Mouse (Mus musculus): ENCODE data around the gene Lap3. TPM values are rescaled to one million over a fixed set of nuclear protein-coding genes. Genes with fewer than 3 reads are reported as not detected.

Lap3 gene
- polyA plus RNA-seq, 1 experiment from 2014 or later, result 67.7 TPM

DNA sequence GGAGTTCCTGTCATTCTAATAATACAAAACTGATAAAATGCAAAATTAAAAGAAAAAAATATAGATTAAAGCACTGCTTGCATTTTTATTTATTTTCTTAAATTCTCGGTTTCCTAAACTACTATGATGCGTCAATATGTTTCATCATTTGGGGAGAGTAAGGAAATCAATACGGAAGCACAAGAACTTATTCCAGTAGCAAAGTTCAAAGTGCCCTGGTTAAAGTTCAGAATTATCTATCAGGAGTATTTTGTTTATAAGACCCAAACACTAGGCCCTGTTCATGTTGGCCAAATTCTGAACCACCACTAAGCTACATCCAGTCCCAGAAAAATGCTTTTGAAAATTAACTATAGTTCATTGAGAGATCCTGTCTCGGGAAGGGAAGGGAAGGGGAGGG lies 18.4 kb upstream of the Lap3 start:
- no peak overlapping the region for H3K4me2 ChIP-seq (replicated peaks)
- H3K27me3 ChIP-seq, result no peaks in the 10 kb centered on the region
- no peaks in the 10 kb centered on the region for H3K36me3 ChIP-seq
- ATAC-seq (ENCODE audit: insufficient number of reproducible peaks, low FRiP score, low TSS enrichment, low read depth), result no peak
- H3K4me1 ChIP-seq, result peaks cover 18% of the 10 kb centered on the region
- 78% methylated on average over 3 of the region's 4 CpGs for WGBS
- no peak overlapping the region for H3K4me3 ChIP-seq (replicated peaks)
- no peak overlapping the region for H3K27ac ChIP-seq (replicated peaks)
- H3K9ac ChIP-seq, result no peak overlapping the region
- H3K9me3 ChIP-seq (replicated peaks), result no peaks in the 10 kb centered on the region

DNA sequence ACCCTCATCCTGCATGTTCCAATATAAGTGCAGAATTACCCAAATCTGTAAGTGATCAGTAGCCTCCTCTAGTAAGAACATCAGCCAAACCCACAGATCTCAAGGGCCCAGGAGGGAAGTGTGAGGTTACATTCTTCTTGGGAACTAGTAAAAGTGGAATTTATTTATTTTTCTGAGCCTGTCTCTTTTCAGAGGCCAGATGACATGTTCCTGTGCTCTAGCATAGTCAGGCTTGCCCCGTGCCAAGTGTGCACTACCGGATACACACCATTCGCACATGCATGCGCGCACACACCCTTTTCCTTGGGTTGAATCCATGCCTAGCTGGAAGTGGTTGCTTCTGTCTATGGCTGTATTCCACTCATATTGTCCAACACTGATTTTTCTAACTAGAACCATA lies 17.4 kb upstream of the Lap3 start:
- Histone ChIP-seq H3K27ac (replicated peaks) (peak overlapping the region; percentile 5; the same call in 1 of the 2 replicates), H3K27me3 (no peaks in the 10 kb centered on the region), H3K9me3 (replicated peaks) (no peaks in the 10 kb centered on the region), H3K4me1 (peaks cover 18% of the 10 kb centered on the region), H3K9ac (no peak overlapping the region), H3K36me3 (no peaks in the 10 kb centered on the region), H3K4me3 (replicated peaks) (no peak overlapping the region), H3K4me2 (replicated peaks) (no peak overlapping the region)
- no peak; the same call in 1 of the 2 replicates for ATAC-seq (ENCODE audit: insufficient number of reproducible peaks, low FRiP score, low TSS enrichment, low read depth)
- 61% methylated on average over 5 of the region's 5 CpGs for WGBS

DNA sequence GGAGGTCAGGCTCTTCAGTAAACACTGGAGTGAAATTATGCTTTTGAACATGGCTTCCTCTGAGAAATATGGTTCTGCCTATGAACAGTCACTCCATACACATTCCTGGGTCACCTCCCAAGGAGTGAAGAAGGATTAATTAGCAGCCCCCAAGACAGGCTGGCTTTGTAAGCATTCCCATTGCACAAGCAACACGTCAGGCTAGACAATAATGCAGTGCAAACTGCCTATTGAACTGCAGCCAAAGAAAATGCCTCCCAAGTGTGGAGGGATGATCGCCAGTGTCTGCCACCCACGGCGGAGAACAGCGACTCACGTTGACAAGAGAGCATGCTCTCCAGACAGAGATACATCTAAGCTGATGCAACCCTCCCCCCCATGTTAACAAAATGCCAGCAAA lies 16.9 kb upstream of the Lap3 start:
- Histone ChIP-seq H3K4me2 (replicated peaks) (0 out of 2 replicates have a peak overlapping the region, but pooled peaks have one; percentile 10), H3K27me3 (no peaks in the 10 kb centered on the region), H3K4me3 (replicated peaks) (no peak overlapping the region), H3K36me3 (no peaks in the 10 kb centered on the region), H3K27ac (replicated peaks) (peak overlapping the region; percentile 5; the same call in 1 of the 2 replicates), H3K9me3 (replicated peaks) (no peaks in the 10 kb centered on the region), H3K9ac (no peak overlapping the region), H3K4me1 (peaks cover 18% of the 10 kb centered on the region)
- ATAC-seq (ENCODE audit: insufficient number of reproducible peaks, low FRiP score, low TSS enrichment, low read depth), result 0 out of 2 replicates have a peak, but pooled peaks have one; percentile 34
- 29% methylated on average over 6 of the region's 6 CpGs for WGBS

DNA sequence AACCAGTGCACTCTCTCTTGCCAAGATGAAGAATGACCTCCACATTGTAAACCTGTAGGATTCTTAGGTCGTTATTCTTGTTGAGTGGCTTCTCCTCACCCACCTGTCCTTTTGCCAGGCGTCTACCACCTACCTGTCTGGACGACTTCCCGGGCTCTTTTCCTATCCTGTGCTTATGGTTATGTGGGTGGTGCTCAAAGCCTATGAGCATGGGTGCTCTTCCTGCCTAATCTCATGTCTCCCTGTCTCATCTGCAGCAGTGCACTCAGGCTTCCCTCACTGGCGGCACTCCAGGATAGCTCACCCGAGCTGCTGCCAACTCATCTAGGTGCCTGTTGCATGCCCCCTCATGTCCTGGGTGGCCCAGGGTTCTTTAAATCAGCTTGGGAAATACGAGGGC lies 15.6 kb upstream of the Lap3 start:
- no peak overlapping the region for H3K4me3 ChIP-seq (replicated peaks)
- no peak for ATAC-seq (ENCODE audit: insufficient number of reproducible peaks, low FRiP score, low TSS enrichment, low read depth)
- WGBS, result 73% methylated on average over 7 of the region's 7 CpGs
- H3K4me1 ChIP-seq, result peaks cover 18% of the 10 kb centered on the region
- H3K9me3 ChIP-seq (replicated peaks), result no peaks in the 10 kb centered on the region
- no peaks in the 10 kb centered on the region for H3K27me3 ChIP-seq
- H3K4me2 ChIP-seq (replicated peaks), result no peak overlapping the region
- no peaks in the 10 kb centered on the region for H3K36me3 ChIP-seq
- no peak overlapping the region for H3K9ac ChIP-seq
- no peak overlapping the region for H3K27ac ChIP-seq (replicated peaks)

DNA sequence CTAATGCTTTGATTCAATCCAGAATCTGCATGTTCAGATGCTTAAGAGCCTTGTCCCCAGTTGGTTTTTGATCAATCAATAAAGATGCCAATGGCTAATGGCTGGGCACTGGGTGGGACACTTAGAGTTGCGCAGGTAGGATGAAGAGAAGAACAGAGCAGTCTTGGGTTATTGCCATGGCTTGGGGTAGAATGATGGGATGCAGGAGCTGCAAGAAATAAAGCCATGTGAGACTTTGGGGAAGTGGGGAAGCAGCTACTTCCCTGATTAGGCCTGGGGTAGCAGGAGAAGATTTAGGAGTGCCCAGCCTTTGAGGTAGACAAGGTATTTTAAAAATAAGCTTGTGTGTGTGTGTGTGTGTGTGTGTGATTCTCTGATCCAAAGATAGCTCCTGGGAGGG lies 13.1 kb upstream of the Lap3 start:
- H3K4me2 ChIP-seq (replicated peaks), result no peak overlapping the region
- WGBS, result 78% methylated on average over 1 of the region's 1 CpGs
- no peak overlapping the region for H3K27ac ChIP-seq (replicated peaks)
- H3K9me3 ChIP-seq (replicated peaks), result no peaks in the 10 kb centered on the region
- H3K36me3 ChIP-seq, result no peaks in the 10 kb centered on the region
- no peak overlapping the region for H3K4me3 ChIP-seq (replicated peaks)
- no peak overlapping the region for H3K9ac ChIP-seq
- no peaks in the 10 kb centered on the region for H3K27me3 ChIP-seq
- ATAC-seq (ENCODE audit: insufficient number of reproducible peaks, low FRiP score, low TSS enrichment, low read depth), result no peak
- H3K4me1 ChIP-seq, result peaks cover 7% of the 10 kb centered on the region; the same call in 1 of the 2 replicates

DNA sequence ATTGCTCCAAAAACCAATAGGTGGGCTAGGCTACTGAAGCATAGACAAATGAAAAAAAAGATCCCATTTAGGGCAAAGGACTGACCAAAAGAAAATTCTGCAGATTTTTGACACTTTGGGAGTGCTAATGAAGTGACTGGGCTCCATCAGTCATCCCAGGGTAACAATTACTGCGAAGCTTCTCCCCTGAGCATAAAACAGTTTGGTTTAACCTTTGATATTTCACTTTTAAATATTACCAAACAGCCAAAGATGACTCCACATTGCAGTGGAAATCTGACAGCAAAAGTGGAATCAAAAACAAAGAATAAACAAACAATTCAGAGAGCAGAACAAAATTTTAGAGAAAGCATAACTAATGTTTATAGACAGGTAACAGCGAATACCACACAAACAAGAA lies 12.0 kb upstream of the Lap3 start:
- Histone ChIP-seq H3K4me1 (peaks cover 7% of the 10 kb centered on the region; the same call in 1 of the 2 replicates), H3K9ac (no peak overlapping the region), H3K9me3 (replicated peaks) (no peaks in the 10 kb centered on the region), H3K36me3 (no peaks in the 10 kb centered on the region), H3K4me3 (replicated peaks) (no peak overlapping the region), H3K27me3 (no peaks in the 10 kb centered on the region), H3K27ac (replicated peaks) (no peak overlapping the region), H3K4me2 (replicated peaks) (no peak overlapping the region)
- WGBS, result 82% methylated on average over 2 of the region's 2 CpGs
- ATAC-seq (ENCODE audit: insufficient number of reproducible peaks, low FRiP score, low TSS enrichment, low read depth), result no peak

DNA sequence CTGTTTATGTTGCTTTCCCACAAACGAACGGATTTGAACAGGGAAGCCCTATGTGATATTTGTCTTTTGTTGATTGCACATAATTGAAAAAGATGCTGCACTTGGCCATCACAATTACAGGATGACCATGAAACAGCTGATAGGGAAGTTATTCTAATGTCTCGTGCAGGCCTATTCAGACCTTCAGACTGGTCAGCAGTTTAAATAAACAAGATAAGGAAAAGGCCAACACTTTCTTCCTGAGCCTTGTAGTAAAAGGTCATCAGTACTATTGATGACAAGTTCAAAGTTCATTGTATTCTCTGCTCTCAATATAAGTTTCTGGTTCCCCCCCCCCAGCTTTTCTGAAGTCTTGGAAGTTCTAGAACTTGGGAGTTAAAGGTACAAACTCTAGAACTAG lies 10.6 kb upstream of the Lap3 start:
- Histone ChIP-seq H3K36me3 (no peaks in the 10 kb centered on the region), H3K9ac (no peak overlapping the region), H3K9me3 (replicated peaks) (no peaks in the 10 kb centered on the region), H3K4me1 (no peaks in the 10 kb centered on the region), H3K27ac (replicated peaks) (no peak overlapping the region), H3K27me3 (no peaks in the 10 kb centered on the region), H3K4me3 (replicated peaks) (no peak overlapping the region), H3K4me2 (replicated peaks) (no peak overlapping the region)
- ATAC-seq (ENCODE audit: insufficient number of reproducible peaks, low FRiP score, low TSS enrichment, low read depth), result no peak
- 67% methylated on average over 3 of the region's 3 CpGs for WGBS

DNA sequence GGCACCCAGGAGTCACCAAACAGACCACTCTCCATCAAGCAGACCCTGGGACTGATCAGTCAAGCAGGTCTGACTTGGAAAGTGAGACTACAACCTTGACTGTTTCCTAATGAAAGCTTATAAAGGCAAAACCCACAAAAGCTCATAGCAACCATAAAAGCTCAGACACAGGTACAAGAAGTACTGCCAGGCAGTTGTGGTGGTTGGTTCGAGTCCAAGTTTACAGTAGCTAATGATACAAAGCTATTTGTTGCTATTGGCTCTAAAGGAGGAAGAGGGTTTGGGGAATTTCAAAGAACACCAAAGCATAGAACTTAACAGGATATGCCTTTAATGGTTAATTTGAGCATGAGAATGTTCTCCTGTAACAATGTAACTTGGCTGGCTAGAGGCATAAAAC lies 9.5 kb upstream of the Lap3 start:
- no peaks in the 10 kb centered on the region for H3K4me1 ChIP-seq
- no peak overlapping the region for H3K4me3 ChIP-seq (replicated peaks)
- H3K9ac ChIP-seq, result no peak overlapping the region
- H3K27ac ChIP-seq (replicated peaks), result no peak overlapping the region
- no peaks in the 10 kb centered on the region for H3K27me3 ChIP-seq
- no peaks in the 10 kb centered on the region for H3K36me3 ChIP-seq
- H3K4me2 ChIP-seq (replicated peaks), result no peak overlapping the region
- H3K9me3 ChIP-seq (replicated peaks), result no peaks in the 10 kb centered on the region
- WGBS, result 88% methylated on average over 1 of the region's 1 CpGs
- ATAC-seq (ENCODE audit: insufficient number of reproducible peaks, low FRiP score, low TSS enrichment, low read depth), result no peak

DNA sequence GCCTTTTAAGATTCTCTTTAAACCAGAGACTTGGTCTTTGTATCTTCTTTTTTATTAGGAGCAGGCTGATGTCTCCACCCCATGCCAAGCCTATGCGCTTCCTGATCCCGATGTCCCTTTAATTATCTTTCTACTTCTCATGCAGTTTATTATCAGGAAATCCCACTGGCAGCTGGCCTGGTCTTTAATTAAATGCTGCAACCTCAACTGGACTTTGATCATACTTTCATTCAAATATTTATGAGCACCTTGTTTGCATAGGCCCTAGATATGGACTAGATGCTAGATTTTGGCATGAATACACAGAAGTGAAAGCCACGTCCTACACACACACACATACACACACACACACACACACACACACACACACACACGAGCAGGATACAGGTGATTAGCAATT lies 1.4 kb upstream of the Lap3 start:
- WGBS, result 69% methylated on average over 4 of the region's 4 CpGs
- Histone ChIP-seq H3K36me3 (peaks cover 12% of the 10 kb centered on the region), H3K27me3 (no peaks in the 10 kb centered on the region), H3K4me1 (peaks cover 13% of the 10 kb centered on the region), H3K27ac (replicated peaks) (no peak overlapping the region), H3K4me3 (replicated peaks) (no peak overlapping the region), H3K9ac (no peak overlapping the region), H3K4me2 (replicated peaks) (no peak overlapping the region), H3K9me3 (replicated peaks) (no peaks in the 10 kb centered on the region)
- ATAC-seq (ENCODE audit: insufficient number of reproducible peaks, low FRiP score, low TSS enrichment, low read depth), result no peak

DNA sequence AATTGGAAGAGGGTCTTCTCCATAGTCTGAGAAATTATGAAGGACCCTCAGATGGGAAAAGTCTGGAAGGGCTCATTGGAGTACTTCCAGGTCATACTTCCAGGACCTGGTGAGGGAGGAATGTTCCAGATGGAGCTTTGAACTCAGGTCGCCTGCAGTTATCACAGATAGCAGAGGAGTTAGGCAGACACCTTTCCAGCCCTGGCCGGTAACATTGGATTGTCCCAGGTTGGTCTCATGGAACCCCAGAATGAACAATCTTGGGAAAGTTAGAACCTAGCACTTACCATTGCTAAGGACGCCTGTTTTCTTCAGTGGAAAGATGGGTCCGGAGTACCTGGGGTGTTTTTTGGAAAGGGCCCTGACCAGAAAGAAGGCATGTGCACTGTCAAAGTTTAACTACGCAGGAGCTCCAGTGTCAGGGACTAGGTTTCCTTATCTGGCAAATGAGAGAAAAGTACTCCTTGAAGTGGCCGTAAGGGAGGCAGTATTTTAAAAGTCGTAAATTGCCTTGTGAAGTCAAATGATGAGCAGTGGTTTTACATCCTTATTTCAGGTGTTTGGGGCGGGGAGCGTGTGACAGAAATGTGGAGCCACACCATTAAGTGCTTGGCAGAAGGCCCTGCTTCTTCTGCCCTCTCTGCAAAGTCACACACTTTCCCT lies 1.1 kb downstream of the Lap3 start:
- H3K27ac ChIP-seq (replicated peaks), result no peak overlapping the region
- peaks cover 13% of the 10 kb centered on the region for H3K4me1 ChIP-seq
- no peaks in the 10 kb centered on the region for H3K9me3 ChIP-seq (replicated peaks)
- peak overlapping the region; percentile 84 for H3K4me3 ChIP-seq (replicated peaks)
- H3K36me3 ChIP-seq, result peaks cover 34% of the 10 kb centered on the region
- peak overlapping the region; percentile 70 for H3K9ac ChIP-seq
- H3K4me2 ChIP-seq (replicated peaks), result peak overlapping the region; percentile 62
- no peaks in the 10 kb centered on the region for H3K27me3 ChIP-seq
- 63% methylated on average over 9 of the region's 9 CpGs for WGBS
- ATAC-seq (ENCODE audit: insufficient number of reproducible peaks, low FRiP score, low TSS enrichment, low read depth), result no peak

DNA sequence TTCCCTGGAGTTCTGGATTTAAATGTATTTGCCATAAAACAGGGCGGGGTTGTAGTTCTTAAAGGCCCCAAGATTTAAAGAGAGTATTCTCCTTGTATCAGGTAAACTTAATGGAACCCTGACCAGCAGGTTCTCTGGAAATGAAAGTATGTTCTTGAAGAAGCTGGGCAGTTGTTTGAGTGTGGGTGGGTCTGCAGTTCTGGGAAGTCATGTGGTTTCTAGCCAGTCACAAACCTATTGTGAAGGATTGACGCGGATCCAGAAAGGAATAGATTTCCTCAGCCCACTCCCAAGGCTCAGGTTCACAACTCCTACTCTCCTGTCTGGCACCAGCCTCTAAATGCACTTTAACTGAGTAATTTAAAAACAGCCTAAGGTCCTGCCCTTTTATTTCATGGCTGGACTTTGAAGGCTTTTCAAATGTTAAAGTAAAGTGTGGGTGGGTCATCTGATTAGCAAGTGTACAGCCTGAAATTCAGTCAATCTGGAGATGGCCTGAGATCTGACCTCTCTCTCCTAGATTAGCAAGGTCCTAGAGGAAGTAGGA lies 2.3 kb downstream of the Lap3 start:
- no peak overlapping the region for H3K4me2 ChIP-seq (replicated peaks)
- H3K9ac ChIP-seq, result no peak overlapping the region
- H3K9me3 ChIP-seq (replicated peaks), result no peaks in the 10 kb centered on the region
- peaks cover 39% of the 10 kb centered on the region for H3K36me3 ChIP-seq
- H3K27me3 ChIP-seq, result no peaks in the 10 kb centered on the region
- peaks cover 13% of the 10 kb centered on the region for H3K4me1 ChIP-seq
- ATAC-seq (ENCODE audit: insufficient number of reproducible peaks, low FRiP score, low TSS enrichment, low read depth), result no peak
- WGBS, result 84% methylated on average over 3 of the region's 3 CpGs
- no peak overlapping the region for H3K4me3 ChIP-seq (replicated peaks)
- H3K27ac ChIP-seq (replicated peaks), result no peak overlapping the region

DNA sequence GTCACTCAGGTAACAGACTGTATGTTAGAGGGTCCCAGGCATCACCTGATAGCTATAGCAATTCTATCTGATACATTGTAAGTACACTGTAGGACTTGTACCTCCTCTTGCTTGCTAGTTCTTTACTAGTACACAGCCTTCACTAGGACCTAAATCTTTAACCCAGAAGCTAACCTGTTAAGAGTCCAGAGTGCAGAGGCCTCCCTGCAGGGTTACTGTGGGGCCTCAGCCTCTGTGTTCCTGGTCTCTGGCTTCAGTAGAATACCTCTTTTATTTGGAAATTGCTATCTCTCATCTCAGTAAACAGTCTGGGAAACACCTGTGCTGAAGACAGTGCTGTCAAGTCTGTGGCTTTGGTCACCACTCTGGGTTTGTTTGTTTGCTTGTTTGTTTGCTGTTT lies 2.9 kb downstream of the Lap3 start:
- Histone ChIP-seq H3K27me3 (no peaks in the 10 kb centered on the region), H3K9ac (no peak overlapping the region), H3K36me3 (peaks cover 43% of the 10 kb centered on the region), H3K4me2 (replicated peaks) (no peak overlapping the region), H3K9me3 (replicated peaks) (no peaks in the 10 kb centered on the region), H3K4me1 (peaks cover 13% of the 10 kb centered on the region), H3K4me3 (replicated peaks) (no peak overlapping the region), H3K27ac (replicated peaks) (no peak overlapping the region)
- no peak for ATAC-seq (ENCODE audit: insufficient number of reproducible peaks, low FRiP score, low TSS enrichment, low read depth)
